Mouse (Mus musculus) lung, embryonic 16.5 days (tissue): ENCODE results near the gene Mcts1. TPM values are rescaled to one million over a fixed set of nuclear protein-coding genes. Genes with fewer than 3 reads are reported as not detected.

ENCODE experiments used
- ATAC-seq: fragments of 200-750 bp; cut with Nextera tagmentation; 2 replicates; pipeline ENCODE4 v1.8.0; 2017; ENCODE audit warnings: low read depth, mild to moderate bottlenecking, moderate library complexity
- H3K27ac ChIP-seq: fragments of 300-500 bp; sonication (generic); 2 replicates; pipeline ENCODE4 v1.5.1; 2014; ENCODE audit warnings: mild to moderate bottlenecking, control low read depth, low read length
- H3K27me3 ChIP-seq: fragments of 300-500 bp; sonication (generic); 2 replicates; pipeline ENCODE4 v1.6.1; 2014; ENCODE audit warnings: low read depth, low read length, mixed read lengths; ENCODE audit not compliant: control insufficient read depth, insufficient read depth
- H3K36me3 ChIP-seq: fragments of 300-500 bp; sonication (generic); 2 replicates; pipeline ENCODE4 v1.6.1; 2014; ENCODE audit warnings: low read length; ENCODE audit not compliant: control insufficient read depth, insufficient read depth
- H3K4me1 ChIP-seq: fragments of 300-500 bp; sonication (generic); replicated peaks from 2 replicates; pipeline ENCODE4 v1.6.1; 2014; ENCODE audit warnings: low read length, mixed read lengths; ENCODE audit not compliant: control insufficient read depth, insufficient read depth
- H3K4me2 ChIP-seq: fragments of 300-500 bp; sonication (generic); 2 replicates; pipeline ENCODE4 v1.6.1; 2014; ENCODE audit warnings: low read depth, low read length, control low read depth
- H3K4me3 ChIP-seq: fragments of 300-500 bp; sonication (generic); 2 replicates; pipeline ENCODE4 v1.5.1; 2014; ENCODE audit warnings: mild to moderate bottlenecking, low read length, control low read depth
- H3K9ac ChIP-seq: fragments of 300-500 bp; sonication (generic); 2 replicates; pipeline ENCODE4 v1.6.1; 2014; ENCODE audit warnings: low read length, control low read depth
- H3K9me3 ChIP-seq: fragments of 300-500 bp; sonication (generic); 2 replicates; pipeline ENCODE4 v1.6.1; 2016; ENCODE audit warnings: low read length; ENCODE audit not compliant: control insufficient read depth
- WGBS: fragments of 180-500 bp; shearing (Covaris S2); extraction: QIAGEN DNeasy Blood & Tissue Kit; methylation state at CpG from one replicate; pipeline ENCODE4 v1.1.7; 2014; 5-methylcytosine and 5-hydroxymethylcytosine counted together
- polyA plus RNA-seq: library from polyadenylated mRNA; unstranded; fragments of >200 nt; fragmentation: Nextera tagmentation; extraction: Ambion mirVana; gene quantifications from 2 replicates; pipeline ENCODE4 v1.2.1, GENCODE M21; 2015

Gene Mcts1
- polyA plus RNA-seq, 1 experiment from 2014 or later, result 92.9 TPM

- Histone ChIP-seq H3K4me2 (no peak overlapping the region), H3K9ac (no peak overlapping the region), H3K4me3 (no peak overlapping the region), H3K36me3 (no peaks in the 10 kb centered on the region), H3K27ac (no peak overlapping the region), H3K27me3 (no peaks in the 10 kb centered on the region), H3K9me3 (no peaks in the 10 kb centered on the region), H3K4me1 (no peaks in the 10 kb centered on the region)
- 56% methylated on average over 5 of the region's 7 CpGs for WGBS
- no peak for ATAC-seq
These were observed 50.8 kb downstream of the Mcts1 start for GRCm38 (mm10) chrX:38651167-38651566.

GRCm38 (mm10) chrX:38653181-38653580, 52.8 kb downstream of the Mcts1 start:
- no peaks in the 10 kb centered on the region for H3K4me1 ChIP-seq
- no peak for ATAC-seq
- H3K4me3 ChIP-seq, result no peak overlapping the region
- no peaks in the 10 kb centered on the region for H3K27me3 ChIP-seq
- no peaks in the 10 kb centered on the region for H3K9me3 ChIP-seq
- no peak overlapping the region for H3K9ac ChIP-seq
- H3K36me3 ChIP-seq, result no peaks in the 10 kb centered on the region
- WGBS, result 60% methylated on average over 1 of the region's 1 CpGs
- H3K4me2 ChIP-seq, result no peak overlapping the region
- H3K27ac ChIP-seq, result no peak overlapping the region

- H3K9ac ChIP-seq, result no peak overlapping the region
- H3K27ac ChIP-seq, result no peak overlapping the region
- H3K4me1 ChIP-seq, result no peaks in the 10 kb centered on the region
- no peak for ATAC-seq
- no peaks in the 10 kb centered on the region for H3K9me3 ChIP-seq
- no peak overlapping the region for H3K4me2 ChIP-seq
- no peaks in the 10 kb centered on the region for H3K36me3 ChIP-seq
- WGBS, result 79% methylated on average over 5 of the region's 5 CpGs
- H3K27me3 ChIP-seq, result no peaks in the 10 kb centered on the region
- no peak overlapping the region for H3K4me3 ChIP-seq
These were observed 54.3 kb downstream of the Mcts1 start for GRCm38 (mm10) chrX:38654681-38655080.

- 57% methylated on average over 4 of the region's 4 CpGs for WGBS
- ATAC-seq, result no peak
- no peaks in the 10 kb centered on the region for H3K27me3 ChIP-seq
- no peaks in the 10 kb centered on the region for H3K4me1 ChIP-seq
- no peaks in the 10 kb centered on the region for H3K36me3 ChIP-seq
- H3K27ac ChIP-seq, result no peak overlapping the region
- no peak overlapping the region for H3K4me3 ChIP-seq
- H3K4me2 ChIP-seq, result no peak overlapping the region
- H3K9ac ChIP-seq, result no peak overlapping the region
- H3K9me3 ChIP-seq, result no peaks in the 10 kb centered on the region
These were observed 56.0 kb downstream of the Mcts1 start for GRCm38 (mm10) chrX:38656206-38656883.

Other genes starting within 250 kb of the Mcts1 start
- 167 and 170 TPM in 2 replicates for gene Lamp2, start 144.1 kb upstream of the Mcts1 start, polyA plus RNA-seq
- 22.2 and 24.7 TPM in 2 replicates for gene Cul4b, start 24.4 kb upstream of the Mcts1 start, polyA plus RNA-seq
- 34.3 and 35.5 TPM in 2 replicates for gene C1galt1c1, start 34.5 kb downstream of the Mcts1 start, polyA plus RNA-seq
- 0.11 TPM in 1 of 2 replicates, not detected in the other for gene 6030498E09Rik, start 172.1 kb downstream of the Mcts1 start, polyA plus RNA-seq